Mouse (Mus musculus): ENCODE measurements around the gene Nat8f1. TPM values are rescaled to one million over a fixed set of nuclear protein-coding genes. Genes with fewer than 3 reads are reported as not detected.
"Not testable (repeated sequence)": the region's sequence is repeated elsewhere in the genome, so short reads cannot be mapped to it uniquely, and the experiment has no call there.

Nat8f1 gene
- total RNA-seq, 2 experiments from 2014 or later, result 30.2 to 31.2 TPM

DNA sequence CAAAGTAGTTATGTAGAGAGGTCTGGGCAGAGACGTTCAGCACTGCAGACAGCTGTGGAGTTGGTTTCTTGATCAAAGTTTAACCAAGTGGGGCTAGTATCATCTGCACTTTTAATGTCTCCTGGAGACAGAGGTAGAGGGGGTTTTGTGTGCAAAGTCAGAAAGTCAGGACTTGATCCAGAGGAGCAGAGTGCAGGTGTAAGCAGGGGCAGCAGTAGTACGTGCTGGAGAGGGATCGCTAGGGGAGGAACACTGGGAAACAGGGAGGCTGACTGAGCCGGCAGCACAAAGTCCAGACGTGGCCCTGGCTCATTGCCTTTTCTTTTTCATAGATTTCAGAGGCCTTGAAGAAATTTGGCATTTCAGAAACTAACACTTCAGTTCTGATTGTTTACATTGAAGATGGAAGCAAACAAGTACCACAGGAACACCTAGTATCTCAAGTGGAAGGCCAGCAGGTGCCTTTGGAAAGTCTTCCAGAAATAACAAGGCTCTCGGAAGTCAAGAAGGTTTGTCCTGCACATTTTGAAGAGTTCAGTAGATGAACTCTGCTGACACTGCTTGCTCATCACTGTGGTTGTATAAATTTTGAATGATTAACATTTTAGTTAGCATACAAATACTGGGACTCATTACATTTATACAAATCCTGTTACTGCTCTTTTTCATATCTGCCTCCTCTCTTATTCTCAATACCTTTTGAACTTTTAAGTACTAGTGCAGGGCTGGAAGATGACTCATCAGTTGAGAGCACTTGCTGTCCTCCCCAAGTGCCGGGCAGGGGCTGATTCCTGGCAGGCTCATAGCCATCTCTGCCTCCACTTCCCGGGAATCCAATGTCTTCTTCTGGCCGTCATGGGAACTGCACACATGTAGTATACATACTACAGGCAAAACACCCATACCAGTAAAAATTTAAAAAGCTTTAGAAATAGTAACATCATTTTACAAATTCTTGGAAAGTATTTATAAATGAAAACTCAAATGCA lies 12.3 kb upstream of the Nat8f1 start:
- no peak for TF ChIP-seq CTCF (conservative IDR thresholded peaks at IDR 0.05)
- Histone ChIP-seq H3K27ac (no peak overlapping the region), H3K4me3 (no peak overlapping the region)
- no peak for DNase-seq (ENCODE audit: low spot score in 2 of 2)

DNA sequence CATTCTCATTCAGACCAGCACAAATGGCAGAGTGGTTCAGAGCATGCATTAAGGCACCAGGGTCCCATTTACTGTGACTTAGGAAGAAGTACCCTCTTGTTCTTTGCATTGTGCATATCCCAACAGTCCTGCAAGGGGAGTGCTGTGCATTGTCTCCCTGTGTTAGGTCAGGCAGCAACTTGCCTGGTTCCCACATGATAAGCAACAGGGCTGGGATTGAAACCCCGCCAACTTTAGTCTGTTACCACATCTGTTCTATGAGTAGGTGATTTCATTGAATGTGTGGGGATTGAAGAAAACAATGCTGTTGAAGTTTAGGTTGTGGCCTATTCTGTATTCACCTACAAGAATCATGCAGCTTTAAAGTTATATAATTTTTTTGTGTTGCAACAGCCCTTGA lies 11.2 kb upstream of the Nat8f1 start:
- DNase-seq (ENCODE audit: low spot score in 2 of 2), result no peak
- no peak overlapping the region for H3K27ac ChIP-seq
- TF ChIP-seq CTCF (conservative IDR thresholded peaks at IDR 0.05), result no peak
- H3K4me3 ChIP-seq, result no peak overlapping the region

DNA sequence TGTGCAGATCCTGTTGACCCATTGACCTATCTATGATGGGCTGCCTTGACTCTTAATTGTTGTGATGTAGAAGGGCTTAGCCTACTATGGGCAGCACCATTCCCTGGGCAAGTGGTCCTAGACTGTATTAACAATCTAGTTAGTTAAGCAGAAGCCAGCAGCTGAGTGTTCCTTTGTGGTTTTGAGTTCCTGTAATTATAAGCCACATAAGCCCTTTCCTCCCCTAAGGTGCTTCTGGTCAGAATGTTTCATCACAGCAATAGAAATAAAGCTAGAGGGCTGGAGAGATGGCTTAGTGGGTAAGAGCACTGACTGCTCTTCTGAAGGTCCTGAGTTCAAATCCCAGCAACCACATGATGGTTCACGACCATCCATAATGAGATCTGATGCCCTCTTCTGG lies 8.2 kb upstream of the Nat8f1 start:
- no peak overlapping the region for H3K4me3 ChIP-seq
- TF ChIP-seq CTCF (conservative IDR thresholded peaks at IDR 0.05), result no peak
- DNase-seq (ENCODE audit: low spot score in 2 of 2), result no peak
- no peak overlapping the region for H3K27ac ChIP-seq

DNA sequence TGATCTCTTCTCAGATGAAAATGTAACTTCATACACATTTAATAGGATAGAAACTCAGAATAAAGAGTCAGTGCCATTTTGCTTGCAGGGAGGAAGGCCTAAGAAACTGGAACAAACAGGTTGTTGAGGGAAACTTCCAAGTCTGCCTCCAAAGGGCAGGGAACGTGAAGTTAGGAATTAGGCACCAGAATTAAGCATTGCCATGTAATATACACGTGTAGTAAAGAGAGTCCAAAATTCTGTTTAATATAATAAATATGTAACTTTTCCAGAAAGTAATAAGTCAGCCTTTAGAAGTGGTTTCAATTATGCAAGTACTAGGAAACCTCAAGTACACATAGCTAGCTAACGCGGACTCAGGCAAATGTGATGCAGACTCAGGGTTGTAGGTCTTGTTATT lies 3.9 kb upstream of the Nat8f1 start:
- no peak overlapping the region for H3K4me3 ChIP-seq
- H3K27ac ChIP-seq, result no peak overlapping the region
- no peak for DNase-seq (ENCODE audit: low spot score in 2 of 2)
- no peak for TF ChIP-seq CTCF (conservative IDR thresholded peaks at IDR 0.05)

DNA sequence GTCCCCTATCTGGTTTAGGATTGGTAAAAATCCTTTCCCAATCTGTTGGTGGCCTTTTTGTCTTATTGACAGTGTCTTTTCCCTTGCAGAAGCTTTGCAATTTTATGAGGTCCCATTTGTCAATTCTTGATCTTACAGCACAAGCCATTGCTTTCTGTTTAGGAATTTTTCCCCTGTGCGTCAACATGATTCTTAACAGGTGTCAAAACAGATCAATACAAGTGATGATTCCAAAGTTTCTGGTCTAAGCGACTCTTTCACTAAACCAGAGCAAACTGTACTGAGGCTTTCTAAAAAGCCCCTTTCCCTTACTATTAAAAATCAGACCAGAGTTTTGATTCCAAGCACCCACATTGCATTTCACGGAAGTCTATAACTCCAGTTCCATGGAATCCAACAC lies 2.9 kb upstream of the Nat8f1 start:
- H3K4me3 ChIP-seq; DNase-seq (ENCODE audit: low spot score in 2 of 2); H3K27ac ChIP-seq: not testable (repeated sequence)

DNA sequence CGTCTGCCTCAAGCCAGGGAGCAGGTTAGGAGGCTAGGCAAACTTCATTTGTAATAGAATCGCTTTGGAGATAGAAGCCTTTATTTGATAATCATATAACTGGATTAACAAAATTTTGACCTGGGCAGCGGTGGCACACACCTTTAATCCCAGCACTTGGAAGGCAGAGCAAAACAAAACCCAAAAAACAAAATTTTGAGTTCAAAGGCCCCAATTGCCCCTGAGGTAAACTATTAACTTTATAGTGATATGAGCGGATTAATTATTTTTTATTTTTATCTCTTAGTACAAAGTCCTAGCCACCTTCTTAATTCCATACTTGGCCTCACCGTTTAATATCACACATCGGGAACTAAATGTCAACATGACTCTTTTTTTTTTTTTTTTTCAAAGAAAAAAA lies 1.1 kb upstream of the Nat8f1 start:
- Histone ChIP-seq H3K4me3 (peak overlapping the region; percentile 62), H3K27ac (peak overlapping the region; percentile 89)
- no peak for DNase-seq (ENCODE audit: low spot score in 2 of 2)
- no peak for TF ChIP-seq CTCF (conservative IDR thresholded peaks at IDR 0.05)

DNA sequence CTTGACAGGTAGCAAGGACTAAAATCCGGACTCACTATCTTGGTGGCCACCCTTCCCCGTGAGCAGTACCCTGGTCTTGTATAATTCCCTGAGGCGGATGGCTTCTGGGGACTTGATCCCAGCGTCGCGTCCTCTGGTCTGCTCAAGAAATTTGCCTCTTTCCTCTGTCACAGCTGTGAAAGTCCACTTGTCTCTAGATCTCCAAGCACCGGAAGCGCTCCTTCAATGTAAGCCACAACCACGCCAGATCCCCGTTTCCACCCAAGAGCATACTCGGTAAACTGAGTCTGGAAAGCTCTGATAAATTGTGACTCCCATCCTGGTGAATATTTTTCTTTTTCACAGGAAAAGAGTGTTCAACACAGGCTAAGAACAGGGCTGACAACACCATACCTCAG lies 347 bp downstream of the Nat8f1 start:
- no peak for TF ChIP-seq CTCF (conservative IDR thresholded peaks at IDR 0.05)
- Histone ChIP-seq H3K4me3 (peak overlapping the region; percentile 62), H3K27ac (peak overlapping the region; percentile 89)
- no peak for DNase-seq (ENCODE audit: low spot score in 2 of 2)

DNA sequence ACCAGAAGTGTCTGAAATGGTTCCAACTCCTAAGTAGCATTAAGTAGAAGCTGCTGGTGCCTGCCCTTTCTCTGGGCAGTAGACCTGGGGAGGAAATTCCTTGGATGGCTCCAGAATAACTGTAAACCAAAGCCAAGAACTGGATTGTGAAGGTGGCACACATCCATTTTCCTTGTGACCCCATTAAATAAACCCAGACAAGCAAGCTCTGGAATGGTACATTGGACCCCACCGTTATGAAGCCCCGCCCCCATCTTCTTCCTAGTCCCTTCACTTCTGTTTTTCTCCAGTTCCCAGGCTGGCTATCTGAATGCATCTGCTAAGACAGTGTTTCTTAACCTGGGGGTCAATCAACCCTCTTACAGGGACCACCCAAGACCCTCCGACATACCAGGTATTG lies 3.9 kb downstream of the Nat8f1 start, which contains the start of gene Tprkb:
TSS of gene Tprkb (plus strand) at position 279 of the 400 bp plus-strand sequence.
- no peak for TF ChIP-seq CTCF (conservative IDR thresholded peaks at IDR 0.05)
- H3K27ac ChIP-seq, result peak within 1 kb of the TSS; percentile 82
- H3K4me3 ChIP-seq, result peak within 1 kb of the TSS; percentile 6
- no peak for DNase-seq (ENCODE audit: low spot score in 2 of 2)

DNA sequence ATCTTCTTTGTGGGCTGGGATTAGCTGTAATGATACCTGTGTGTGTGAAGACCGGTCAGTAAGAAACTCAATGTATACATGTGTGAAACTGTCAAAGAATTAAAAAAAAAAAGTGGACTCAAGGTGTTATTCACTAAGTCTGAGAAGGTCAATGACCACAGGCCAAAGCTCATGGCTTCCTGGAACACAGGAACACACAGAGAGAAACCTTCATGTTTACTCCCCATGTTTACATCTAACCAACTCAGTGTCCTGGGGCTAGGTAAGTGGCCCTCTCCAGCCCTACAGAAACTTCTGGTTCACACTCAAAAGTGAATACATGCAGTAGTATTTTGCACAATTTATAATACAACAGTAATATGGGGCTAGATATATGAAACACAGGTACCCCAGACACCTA lies 5.8 kb downstream of the Nat8f1 start:
- DNase-seq (ENCODE audit: low spot score in 2 of 2), result no peak
- no peak for TF ChIP-seq CTCF (conservative IDR thresholded peaks at IDR 0.05)
- H3K4me3 ChIP-seq, result no peak overlapping the region
- H3K27ac ChIP-seq, result peak overlapping the region; percentile 94; the same call in 1 of the 2 replicates

DNA sequence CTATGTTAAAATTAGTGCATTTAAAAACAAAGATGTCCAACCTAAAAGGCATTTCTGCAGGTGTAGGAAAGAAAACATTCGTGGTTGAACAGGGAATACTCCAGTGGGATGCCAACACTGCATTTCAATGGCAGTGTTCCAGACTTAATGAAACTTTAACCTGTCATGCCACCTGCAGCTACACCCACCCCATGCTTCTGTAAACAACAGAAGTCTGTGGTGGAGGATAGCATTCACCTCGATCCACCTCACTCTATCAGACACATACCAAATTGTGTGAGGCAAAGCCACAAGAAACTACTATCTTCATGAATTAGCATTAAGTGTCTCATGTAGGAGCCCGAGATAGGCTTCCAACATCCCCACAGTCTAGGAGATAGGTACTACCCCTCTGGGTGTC lies 7.1 kb downstream of the Nat8f1 start:
- DNase-seq (ENCODE audit: low spot score in 2 of 2), result no peak
- no peak overlapping the region for H3K4me3 ChIP-seq
- H3K27ac ChIP-seq, result peak overlapping the region; percentile 94
- no peak for TF ChIP-seq CTCF (conservative IDR thresholded peaks at IDR 0.05)

DNA sequence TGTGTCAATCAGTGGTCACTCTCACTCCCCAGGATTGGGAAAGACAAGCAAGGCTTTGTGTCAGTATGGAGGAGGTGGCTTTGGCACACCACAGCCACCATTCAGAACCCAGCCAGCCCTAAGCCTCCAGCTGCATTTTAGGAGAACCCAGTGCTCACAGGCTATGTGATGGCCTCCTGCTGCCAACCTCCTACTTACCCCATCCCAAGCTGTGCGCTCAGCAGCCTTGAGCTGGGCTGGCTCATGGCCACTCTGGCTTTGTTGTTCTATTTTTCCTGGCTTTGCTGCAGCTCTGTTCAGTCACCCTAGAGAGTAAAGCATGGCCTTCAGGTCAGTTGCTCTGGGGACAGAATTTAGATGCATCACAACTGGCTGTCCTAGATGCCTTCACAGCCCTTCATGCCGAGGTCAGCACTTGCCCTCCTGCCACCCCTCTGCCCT lies 8.6 kb downstream of the Nat8f1 start:
- H3K27ac ChIP-seq, result peak overlapping the region; percentile 94
- DNase-seq (ENCODE audit: low spot score in 2 of 2), result peak; percentile 58 to 82

DNA sequence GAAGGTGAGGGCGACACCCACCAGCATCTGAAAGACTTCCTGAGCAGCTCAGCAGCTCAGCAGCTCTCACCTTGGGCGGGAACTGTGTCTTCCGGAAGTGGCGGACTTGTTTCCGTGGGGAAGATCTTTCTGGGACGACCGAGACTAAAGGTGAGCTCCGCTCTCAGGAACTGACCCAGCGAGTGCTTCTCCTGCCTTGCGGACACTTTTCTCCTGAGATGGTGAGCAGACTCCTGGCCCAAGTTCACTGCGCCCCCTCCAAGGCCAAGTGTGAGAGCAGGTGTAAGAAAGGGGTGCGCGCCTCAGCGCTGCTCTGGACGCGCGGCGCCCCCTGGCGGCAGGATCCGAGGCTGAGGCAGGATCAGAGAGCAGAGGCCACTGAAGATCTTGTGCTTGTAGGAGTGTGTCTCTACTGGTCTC lies 10.8 kb downstream of the Nat8f1 start, which contains the start of gene Nat8f4:
TSS of gene Nat8f4 (minus strand) at position 243 of the 420 bp plus-strand sequence.
- peak; percentile 88 for TF ChIP-seq CTCF (conservative IDR thresholded peaks at IDR 0.05)

More for the DNA sequence above, 8.6 kb downstream of the Nat8f1 start:
- H3K4me3 ChIP-seq, result not testable (repeated sequence)

DNA sequence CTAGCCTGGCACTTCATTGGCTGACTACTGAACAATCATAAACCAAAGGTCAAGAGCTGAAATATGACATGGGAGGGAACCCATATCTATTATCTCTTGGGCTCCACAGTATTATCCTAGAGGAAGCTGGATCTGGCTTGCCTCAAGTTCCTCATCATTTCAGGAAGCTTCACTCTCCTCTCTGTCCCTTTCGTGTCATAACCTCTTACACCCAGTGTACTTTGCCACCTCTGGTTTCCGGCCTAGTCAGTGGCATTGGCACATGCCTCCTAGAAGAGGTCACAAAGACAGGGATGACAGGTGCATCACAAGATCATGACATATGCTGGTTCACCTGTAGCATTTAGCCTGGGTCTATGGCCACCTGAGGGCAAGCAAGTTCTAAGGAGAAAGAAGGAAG lies 13.2 kb downstream of the Nat8f1 start:
- no peak overlapping the region for H3K27ac ChIP-seq
- H3K4me3 ChIP-seq, result no peak overlapping the region
- DNase-seq (ENCODE audit: low spot score in 2 of 2), result no peak
- TF ChIP-seq CTCF (conservative IDR thresholded peaks at IDR 0.05), result no peak

More for the DNA sequence above, 10.8 kb downstream of the Nat8f1 start, which contains the start of gene Nat8f4:
- Histone ChIP-seq H3K4me3 (peak within 1 kb of the TSS; percentile 54), H3K27ac (peak within 1 kb of the TSS; percentile 94)
- peak; percentile 78 to 83 for DNase-seq (ENCODE audit: low spot score in 2 of 2)

DNA sequence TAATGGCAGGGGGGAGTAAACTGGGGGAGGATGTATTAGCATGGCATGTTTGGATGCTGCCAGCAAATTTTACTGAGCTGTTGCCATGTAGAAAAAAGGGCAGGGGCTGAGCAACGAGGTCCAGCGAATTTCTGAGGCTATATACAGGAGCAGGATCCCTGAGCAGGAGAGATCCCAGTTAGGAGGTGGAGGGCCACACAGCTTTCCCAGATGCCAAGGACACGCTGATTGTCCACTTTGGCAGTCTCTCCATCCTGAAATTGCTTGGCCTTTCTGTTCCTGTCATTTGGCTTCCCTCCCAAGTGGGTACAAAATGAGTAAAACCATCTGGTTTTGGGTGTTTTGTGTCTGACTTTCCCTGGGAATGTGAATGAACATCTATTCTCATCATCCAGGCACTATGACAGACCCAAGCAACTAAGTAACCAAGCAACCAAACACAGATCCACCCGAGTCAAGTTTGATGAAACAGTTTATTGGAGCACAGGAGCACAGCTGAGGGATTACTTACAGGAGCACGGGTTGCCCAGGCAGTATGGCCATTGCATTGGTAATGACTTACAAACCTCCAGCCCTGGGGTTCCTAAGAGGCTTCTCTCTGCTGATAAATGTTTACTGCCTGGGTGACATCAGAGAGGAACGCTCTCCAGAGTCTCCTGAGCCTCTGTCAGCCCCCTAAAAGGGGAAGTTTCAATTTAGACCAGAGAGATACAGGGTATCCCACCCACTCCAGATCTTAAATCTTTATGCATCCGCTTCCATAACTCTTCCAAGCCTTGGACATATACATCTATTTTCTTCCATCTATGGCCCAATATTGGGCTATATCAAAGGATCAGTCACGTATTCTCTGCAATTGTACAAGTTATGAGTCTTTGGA lies 16.7 kb downstream of the Nat8f1 start:
- peak overlapping the region; percentile 4; the same call in 1 of the 2 replicates for H3K27ac ChIP-seq
- not testable (repeated sequence) for H3K4me3 ChIP-seq; DNase-seq (ENCODE audit: low spot score in 2 of 2)
